Mouse (Mus musculus) small intestine, adult 2 months (tissue): ENCODE data around the gene Rbp1. TPM values are rescaled to one million over a fixed set of nuclear protein-coding genes. Genes with fewer than 3 reads are reported as not detected.

Experiments used
- H3K27ac ChIP-seq: fragments of 200-500 bp; 2 replicates; pipeline ENCODE4 v1.5.1; 2012; ENCODE audit warnings: low read depth, low read length, control low read depth, inconsistent platforms; ENCODE audit not compliant: insufficient read depth
- H3K27me3 ChIP-seq: fragments of 200-500 bp; 2 replicates; pipeline ENCODE4 v1.6.1; 2012; ENCODE audit warnings: mild to moderate bottlenecking, moderate library complexity, low read length, inconsistent platforms; ENCODE audit not compliant: control insufficient read depth, insufficient read depth
- H3K36me3 ChIP-seq: fragments of 200-500 bp; 2 replicates; pipeline ENCODE4 v1.6.1; 2012; ENCODE audit warnings: mild to moderate bottlenecking, low read length, control low read depth, inconsistent platforms; ENCODE audit not compliant: control insufficient read depth, insufficient read depth
- H3K4me1 ChIP-seq: fragments of 200-500 bp; 2 replicates; pipeline ENCODE4 v1.6.1; 2012; ENCODE audit warnings: low read length, inconsistent platforms, mixed read lengths; ENCODE audit not compliant: control insufficient read depth, insufficient read depth, insufficient read length
- H3K4me3 ChIP-seq: fragments of 200-500 bp; 2 replicates; pipeline ENCODE4 v1.5.1; 2012; ENCODE audit warnings: low read depth, mild to moderate bottlenecking, control low read depth, inconsistent platforms, low read length, moderate library complexity
- CTCF ChIP-seq: fragments of 200-500 bp; IDR thresholded peaks from 2 replicates; pipeline ENCODE4 v1.5.1; 2012; ENCODE audit warnings: low read depth, mild to moderate bottlenecking, control low read depth, inconsistent platforms, low read length, moderate library complexity, mixed read lengths; ENCODE audit not compliant: insufficient replicate concordance, insufficient read length; ENCODE audit errors: extremely low read depth
- POLR2A ChIP-seq: fragments of 200-500 bp; IDR thresholded peaks from 2 replicates; pipeline ENCODE4 v1.6.1; 2012; ENCODE audit warnings: low read depth, mild to moderate bottlenecking, control low read depth, inconsistent platforms, low read length, moderate library complexity
- WGBS: fragments of 180-500 bp; shearing (Covaris S2); methylation state at CpG from one replicate; pipeline ENCODE4 v1.1.7; 2018; 5-methylcytosine and 5-hydroxymethylcytosine counted together
- polyA plus RNA-seq: library from polyadenylated mRNA; depleted of rRNA; stranded (reverse); fragments of >200 nt; gene quantifications from 2 replicates; pipeline ENCODE4 v1.2.3, GENCODE M21; 2012

Gene Rbp1
- polyA plus RNA-seq, 1 experiment, result 1.0 TPM

DNA sequence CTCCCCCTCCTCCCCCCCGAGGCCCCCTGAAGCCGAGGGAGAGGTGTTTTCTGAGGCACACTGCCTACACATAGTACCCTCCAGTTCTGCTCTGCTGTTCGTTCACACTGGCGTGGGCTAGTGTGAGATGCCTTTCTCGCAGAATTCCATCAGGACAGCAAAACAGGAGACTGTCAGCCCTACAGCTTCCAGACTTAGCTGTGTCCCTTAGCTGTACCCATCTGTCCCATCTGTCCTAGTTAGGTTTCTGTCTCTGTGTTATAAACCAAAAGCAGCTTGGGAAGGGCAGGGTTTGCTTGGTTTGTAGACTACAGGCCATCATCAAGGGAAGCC, 34.2 kb upstream of the Rbp1 start:
- WGBS, result 91% methylated on average over 5 of the region's 5 CpGs
- Histone ChIP-seq H3K4me3 (no peak overlapping the region), H3K27ac (no peak overlapping the region), H3K4me1 (no peaks in the 10 kb centered on the region), H3K36me3 (no peaks in the 10 kb centered on the region; the same call in none of the 2 replicates), H3K27me3 (no peaks in the 10 kb centered on the region)
- no peak for TF ChIP-seq POLR2A
- TF ChIP-seq CTCF, result no peak

DNA sequence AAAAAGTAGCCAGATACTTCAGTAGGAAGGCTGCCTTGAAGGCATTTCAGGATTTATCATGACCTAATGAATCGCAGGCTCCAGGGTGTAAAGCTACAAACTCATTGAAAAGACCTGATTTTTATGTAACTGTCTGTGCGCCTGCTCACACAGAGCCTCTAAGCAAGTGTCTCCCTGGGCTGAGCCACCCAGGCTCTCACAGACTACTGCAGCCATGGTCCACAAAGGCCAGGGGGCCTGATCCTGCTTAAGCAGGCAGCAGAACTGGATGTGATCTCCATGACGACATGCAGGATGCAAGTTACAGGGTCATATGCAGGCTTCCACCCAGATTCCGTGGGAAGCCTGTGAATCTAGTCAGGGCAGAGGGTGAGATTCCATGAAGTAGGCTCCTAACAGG, 29.3 kb upstream of the Rbp1 start:
- 89% methylated on average over 4 of the region's 4 CpGs for WGBS
- Histone ChIP-seq H3K27me3 (no peaks in the 10 kb centered on the region), H3K4me1 (no peaks in the 10 kb centered on the region), H3K4me3 (no peak overlapping the region), H3K36me3 (no peaks in the 10 kb centered on the region; the same call in 1 of the 2 replicates), H3K27ac (no peak overlapping the region)
- no peak for TF ChIP-seq POLR2A
- TF ChIP-seq CTCF, result no peak

DNA sequence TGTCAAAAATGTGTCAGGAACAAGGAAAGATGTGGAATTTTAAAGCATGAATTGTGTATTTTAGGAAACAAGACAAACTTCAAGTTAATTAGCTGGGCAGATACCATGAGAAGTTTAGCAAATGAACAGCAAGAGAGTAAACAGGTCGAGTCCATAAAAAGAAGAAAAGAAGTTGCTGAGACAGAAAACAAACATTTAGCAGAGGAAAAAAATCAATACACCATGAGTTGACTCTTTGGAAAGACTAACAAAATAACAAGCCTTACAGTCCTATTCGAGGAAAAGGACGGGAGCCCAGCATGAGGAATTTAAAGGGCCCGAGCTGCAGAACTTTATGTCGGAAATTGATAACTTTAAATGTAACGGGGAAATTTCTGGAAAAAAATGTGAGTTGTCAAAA, 25.6 kb upstream of the Rbp1 start:
- H3K27ac ChIP-seq, result no peak overlapping the region
- TF ChIP-seq CTCF, result no peak
- WGBS, result 75% methylated on average over 6 of the region's 6 CpGs
- peaks cover 3% of the 10 kb centered on the region; the same call in 1 of the 2 replicates for H3K36me3 ChIP-seq
- H3K27me3 ChIP-seq, result no peaks in the 10 kb centered on the region
- no peak overlapping the region for H3K4me3 ChIP-seq
- H3K4me1 ChIP-seq, result no peaks in the 10 kb centered on the region

DNA sequence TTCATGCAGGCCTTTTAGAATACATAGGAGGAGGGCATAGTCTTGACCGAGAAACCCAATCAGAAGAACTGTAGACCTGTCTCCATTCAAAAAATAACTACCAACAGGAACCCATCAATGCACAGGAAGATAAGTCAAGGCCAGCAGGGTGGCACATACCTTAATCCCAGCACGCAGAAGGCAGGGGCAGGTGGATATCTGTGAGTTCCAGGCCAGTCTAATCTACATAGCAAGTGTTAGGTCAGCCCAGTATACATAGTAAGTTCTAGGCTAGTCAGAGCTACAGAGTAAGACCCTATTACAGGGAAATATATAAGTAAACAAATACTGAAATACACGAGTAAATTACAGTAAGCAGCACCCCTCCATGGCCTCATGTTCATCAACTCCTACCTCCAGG, 24.9 kb upstream of the Rbp1 start:
- Histone ChIP-seq H3K27ac (no peak overlapping the region), H3K27me3 (no peaks in the 10 kb centered on the region), H3K36me3 (peaks cover 3% of the 10 kb centered on the region; the same call in 1 of the 2 replicates), H3K4me1 (no peaks in the 10 kb centered on the region), H3K4me3 (no peak overlapping the region)
- no peak for TF ChIP-seq CTCF
- TF ChIP-seq POLR2A, result no peak
- 71% methylated on average over 3 of the region's 3 CpGs for WGBS

DNA sequence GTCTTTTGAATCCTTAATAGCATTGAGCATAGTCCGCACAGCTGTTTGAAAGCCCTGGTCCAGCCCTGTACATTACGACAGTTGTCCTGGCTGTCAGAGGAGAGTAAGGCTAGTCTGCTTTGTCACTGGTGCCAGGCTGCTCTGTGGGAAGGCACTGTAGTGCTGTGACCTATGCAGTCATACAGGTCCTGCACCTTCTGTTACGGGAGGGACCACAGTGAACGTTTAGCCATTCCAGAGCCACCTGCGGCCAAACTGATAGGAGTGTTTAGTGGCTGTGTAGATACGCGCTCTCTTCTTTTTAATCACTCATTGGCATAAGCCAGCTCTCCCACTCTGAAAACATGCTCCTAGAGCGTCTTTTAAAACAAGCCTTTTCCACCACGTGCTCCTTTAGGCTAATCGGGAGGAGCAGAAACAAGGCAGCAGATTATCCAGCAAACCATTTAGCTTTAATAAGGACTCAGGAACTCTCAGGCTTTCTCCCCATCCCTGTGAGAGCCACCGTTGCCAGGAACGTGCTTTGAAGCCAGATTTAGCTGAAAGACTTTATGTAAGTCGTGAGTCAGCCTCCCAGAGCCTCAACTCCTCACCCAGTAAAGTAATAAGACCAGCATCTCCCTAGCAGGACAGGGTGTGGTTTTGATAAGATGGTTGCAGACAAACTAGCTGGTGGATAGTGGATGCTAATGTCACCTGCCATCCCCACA, 22.4 kb upstream of the Rbp1 start:
- no peak overlapping the region for H3K27ac ChIP-seq
- no peak overlapping the region for H3K4me3 ChIP-seq
- no peaks in the 10 kb centered on the region for H3K27me3 ChIP-seq
- H3K4me1 ChIP-seq, result no peaks in the 10 kb centered on the region
- no peak for TF ChIP-seq CTCF
- no peak for TF ChIP-seq POLR2A
- 76% methylated on average over 13 of the region's 13 CpGs for WGBS
- peaks cover 10% of the 10 kb centered on the region for H3K36me3 ChIP-seq

DNA sequence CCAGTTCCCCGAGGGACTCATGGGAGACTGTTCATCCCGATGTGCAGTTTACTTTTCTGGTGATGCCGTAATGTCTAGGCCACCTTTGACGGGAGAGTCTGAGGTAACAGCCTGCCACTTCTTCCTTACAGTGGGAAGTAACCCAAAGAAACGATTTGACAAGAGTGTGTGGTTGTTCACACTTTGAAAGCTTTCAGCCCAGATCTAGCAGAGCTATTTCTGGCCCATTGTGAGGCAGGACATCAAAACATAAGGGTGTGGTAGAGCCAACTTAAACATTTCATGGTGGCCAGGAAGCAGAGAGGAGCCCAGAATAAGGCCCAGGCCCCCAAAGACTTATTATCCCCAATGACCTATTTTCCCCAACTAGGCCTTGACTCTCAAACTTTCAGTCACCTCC, 21.1 kb upstream of the Rbp1 start:
- Histone ChIP-seq H3K4me1 (no peaks in the 10 kb centered on the region), H3K4me3 (no peak overlapping the region), H3K36me3 (peaks cover 10% of the 10 kb centered on the region), H3K27me3 (no peaks in the 10 kb centered on the region), H3K27ac (no peak overlapping the region)
- TF ChIP-seq POLR2A (no peak), CTCF (no peak)
- 81% methylated on average over 5 of the region's 5 CpGs for WGBS

DNA sequence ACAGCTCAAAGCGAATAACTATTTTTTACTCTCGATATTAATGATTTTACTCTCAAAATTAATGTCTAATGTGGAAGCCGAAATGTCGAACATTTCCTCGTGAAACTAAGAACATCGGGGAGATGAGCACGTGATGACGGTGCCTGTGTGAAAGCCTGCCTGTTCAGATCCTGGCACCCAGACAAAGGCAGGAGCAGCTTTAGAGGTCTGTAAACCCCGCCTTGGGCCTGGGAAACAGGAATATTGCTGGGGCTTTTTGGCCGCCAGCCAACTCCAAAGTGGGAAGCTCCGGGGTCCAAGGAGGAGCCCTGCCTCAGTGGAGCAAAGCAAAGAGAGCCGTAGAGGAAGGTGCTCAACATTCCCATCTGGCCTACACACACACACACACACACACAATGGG, 15.0 kb upstream of the Rbp1 start:
- Histone ChIP-seq H3K4me3 (no peak overlapping the region), H3K27ac (no peak overlapping the region), H3K4me1 (peaks cover 3% of the 10 kb centered on the region; the same call in 1 of the 2 replicates), H3K27me3 (no peaks in the 10 kb centered on the region), H3K36me3 (peaks cover 8% of the 10 kb centered on the region; the same call in 1 of the 2 replicates)
- no peak for TF ChIP-seq POLR2A
- no peak for TF ChIP-seq CTCF
- WGBS, result 57% methylated on average over 12 of the region's 12 CpGs
